Mouse (Mus musculus) MEL (cell line): ENCODE results near the gene Iqsec1. TPM values are rescaled to one million over a fixed set of nuclear protein-coding genes. Genes with fewer than 3 reads are reported as not detected.

Experiments
- DNase-seq: peaks from one replicate; pipeline ENCODE4 v3.0.0; 2011; ENCODE audit warnings: low read depth, low spot score
- H3K27ac ChIP-seq: 2 replicates; pipeline ENCODE4 v1.5.1; 2012; ENCODE audit warnings: low read depth, mild to moderate bottlenecking, control low read depth, low read length, moderate library complexity; ENCODE audit not compliant: control insufficient read depth
- H3K27me3 ChIP-seq, 2 experiments: fragments of 150-350 bp in 1 of 2; sonication (generic) in 1 of 2; 2 replicates each; pipeline ENCODE4 v1.6.1; 2012; ENCODE audit warnings: low read length in 2 of 2, mild to moderate bottlenecking in 2 of 2, improper control_type of control experiment in 1 of 2, moderate library complexity in 1 of 2; ENCODE audit not compliant: insufficient read depth in 2 of 2, control insufficient read depth in 1 of 2
- H3K36me3 ChIP-seq, 2 experiments: 2 replicates each; pipeline ENCODE4 v1.6.1; 2012 to 2014; ENCODE audit warnings: low read length in 2 of 2, improper control_type of control experiment in 1 of 2, inconsistent platforms in 1 of 2, mild to moderate bottlenecking in 1 of 2; ENCODE audit not compliant: insufficient read depth in 2 of 2, control insufficient read depth in 1 of 2
- H3K4me1 ChIP-seq, 2 experiments: fragments of 150-350 bp in 1 of 2; sonication (generic) in 1 of 2; 2 replicates each; pipeline ENCODE4 v1.6.1; 2012; ENCODE audit warnings: low read length in 2 of 2, improper control_type of control experiment in 1 of 2, mild to moderate bottlenecking in 1 of 2; ENCODE audit not compliant: insufficient read depth in 2 of 2, control insufficient read depth in 1 of 2
- H3K4me3 ChIP-seq, 2 experiments: fragments of 150-350 bp in 1 of 2; sonication (generic) in 1 of 2; 2 replicates each; pipeline ENCODE4 v1.5.1; 2012; ENCODE audit warnings: low read depth in 2 of 2, low read length in 2 of 2, mild to moderate bottlenecking in 2 of 2, moderate library complexity in 2 of 2, control low read depth in 1 of 2, improper control_type of control experiment in 1 of 2; ENCODE audit not compliant: control insufficient read depth in 1 of 2, insufficient read depth in 1 of 2
- H3K79me2 ChIP-seq: 2 replicates; pipeline ENCODE4 v1.6.1; 2012; ENCODE audit warnings: mild to moderate bottlenecking, low read length, moderate library complexity; ENCODE audit not compliant: control insufficient read depth, poor library complexity, insufficient read depth
- H3K9ac ChIP-seq: 2 replicates; pipeline ENCODE4 v1.6.1; 2012; ENCODE audit warnings: low read depth, mild to moderate bottlenecking, control low read depth, low read length, moderate library complexity; ENCODE audit not compliant: control insufficient read depth, poor library complexity, severe bottlenecking
- H3K9me3 ChIP-seq: fragments of 150-350 bp; sonication (generic); replicated peaks from 2 replicates; pipeline ENCODE4 v1.6.1; 2012; ENCODE audit warnings: mild to moderate bottlenecking, low read length, improper control_type of control experiment, moderate library complexity; ENCODE audit not compliant: insufficient read depth
- BHLHE40 ChIP-seq: IDR thresholded peaks from 2 replicates; pipeline ENCODE4 v1.6.1; 2012; ENCODE audit warnings: low read depth, mild to moderate bottlenecking, inconsistent platforms, low read length, improper control_type of control experiment, borderline replicate concordance
- CHD1 ChIP-seq: IDR thresholded peaks from 2 replicates; pipeline ENCODE4 v1.6.1; 2012; ENCODE audit warnings: low read depth, mild to moderate bottlenecking, inconsistent platforms, low read length, improper control_type of control experiment
- CHD2 ChIP-seq: IDR thresholded peaks from 2 replicates; pipeline ENCODE4 v1.6.1; 2011; ENCODE audit warnings: low read length, improper control_type of control experiment
- CTCF ChIP-seq, 3 experiments: IDR thresholded peaks in 2 of 3; conservative IDR thresholded peaks in 1 of 3; 2 replicates each; pipeline ENCODE4 v1.5.1; 2011 to 2012; ENCODE audit warnings: low read length in 3 of 3, low read depth in 2 of 3, mild to moderate bottlenecking in 2 of 3, improper control_type of control experiment in 1 of 3, inconsistent platforms in 1 of 3, mixed read lengths in 1 of 3, moderate library complexity in 1 of 3; ENCODE audit not compliant: control insufficient read depth in 1 of 3, insufficient read depth in 1 of 3, poor library complexity in 1 of 3, severe bottlenecking in 1 of 3
- E2F4 ChIP-seq: IDR thresholded peaks from 2 replicates; pipeline ENCODE4 v1.6.1; 2011; ENCODE audit warnings: low read depth, low read length, improper control_type of control experiment, borderline replicate concordance
- ELF1 ChIP-seq: IDR thresholded peaks from 2 replicates; pipeline ENCODE4 v1.6.1; 2014; ENCODE audit warnings: low read depth, mild to moderate bottlenecking, inconsistent platforms, low read length, improper control_type of control experiment, moderate library complexity
- GABPA ChIP-seq: IDR thresholded peaks from 2 replicates; pipeline ENCODE4 v1.6.1; 2012; ENCODE audit warnings: low read depth, mild to moderate bottlenecking, inconsistent platforms, low read length, improper control_type of control experiment, moderate library complexity
- GATA1 ChIP-seq: IDR thresholded peaks from 2 replicates; pipeline ENCODE4 v1.6.1; 2011; ENCODE audit warnings: low read depth, low read length, improper control_type of control experiment
- MAFK ChIP-seq: IDR thresholded peaks from 2 replicates; pipeline ENCODE4 v1.6.1; 2011; ENCODE audit warnings: low read depth, mild to moderate bottlenecking, low read length, improper control_type of control experiment, borderline replicate concordance
- MAX ChIP-seq: IDR thresholded peaks from 2 replicates; pipeline ENCODE4 v1.6.1; 2011; ENCODE audit warnings: low read length, improper control_type of control experiment
- MAZ ChIP-seq: IDR thresholded peaks from 2 replicates; pipeline ENCODE4 v1.6.1; 2012; ENCODE audit warnings: low read depth, mild to moderate bottlenecking, inconsistent platforms, low read length, improper control_type of control experiment
- MYB ChIP-seq: IDR thresholded peaks from 2 replicates; pipeline ENCODE4 v1.6.1; 2011; ENCODE audit warnings: mild to moderate bottlenecking, low read depth, low read length, improper control_type of control experiment
- MYC ChIP-seq: IDR thresholded peaks from 2 replicates; pipeline ENCODE4 v1.6.1; 2011; ENCODE audit warnings: low read depth, mild to moderate bottlenecking, low read length, improper control_type of control experiment, moderate library complexity
- NRF1 ChIP-seq: IDR thresholded peaks from 2 replicates; pipeline ENCODE4 v1.6.1; 2014; ENCODE audit warnings: low read depth, mild to moderate bottlenecking, inconsistent platforms, low read length, improper control_type of control experiment, moderate library complexity; ENCODE audit not compliant: poor library complexity, insufficient read depth, severe bottlenecking
- POLR2AphosphoS2 ChIP-seq: IDR thresholded peaks from 2 replicates; pipeline ENCODE4 v1.6.1; 2011; ENCODE audit warnings: low read length, improper control_type of control experiment
- POLR2AphosphoS5 ChIP-seq: IDR thresholded peaks from 2 replicates; pipeline ENCODE4 v1.6.1; 2012; ENCODE audit warnings: low read depth, borderline replicate concordance, mild to moderate bottlenecking, inconsistent platforms, low read length, moderate library complexity, mixed read lengths
- RAD21 ChIP-seq: IDR thresholded peaks from 2 replicates; pipeline ENCODE4 v1.6.1; 2011; ENCODE audit warnings: mild to moderate bottlenecking, low read depth, low read length, improper control_type of control experiment
- RCOR1 ChIP-seq: IDR thresholded peaks from 2 replicates; pipeline ENCODE4 v1.6.1; 2012; ENCODE audit warnings: low read depth, mild to moderate bottlenecking, inconsistent platforms, low read length, improper control_type of control experiment
- SIN3A ChIP-seq: IDR thresholded peaks from 2 replicates; pipeline ENCODE4 v1.6.1; 2012; ENCODE audit warnings: low read length, improper control_type of control experiment, inconsistent platforms
- SMC3 ChIP-seq: IDR thresholded peaks from 2 replicates; pipeline ENCODE4 v1.6.1; 2011; ENCODE audit warnings: low read depth, low read length, improper control_type of control experiment
- TAL1 ChIP-seq: IDR thresholded peaks from 2 replicates; pipeline ENCODE4 v1.6.1; 2012; ENCODE audit warnings: mild to moderate bottlenecking, inconsistent platforms, low read length, moderate library complexity, mixed read lengths
- TBP ChIP-seq: IDR thresholded peaks from 2 replicates; pipeline ENCODE4 v1.8.0; 2011; ENCODE audit warnings: low read depth, low read length, improper control_type of control experiment
- USF1 ChIP-seq: IDR thresholded peaks from 2 replicates; pipeline ENCODE4 v1.6.1; 2014; ENCODE audit warnings: low read depth, mild to moderate bottlenecking, inconsistent platforms, low read length, improper control_type of control experiment, moderate library complexity
- ZKSCAN1 ChIP-seq: IDR thresholded peaks from 2 replicates; pipeline ENCODE4 v1.6.1; 2012; ENCODE audit warnings: low read depth, mild to moderate bottlenecking, inconsistent platforms, low read length, improper control_type of control experiment, moderate library complexity
- ZMIZ1 ChIP-seq: IDR thresholded peaks from 2 replicates; pipeline ENCODE4 v1.6.1; 2012; ENCODE audit warnings: low read depth, mild to moderate bottlenecking, inconsistent platforms, low read length, improper control_type of control experiment, moderate library complexity
- ZNF384 ChIP-seq: IDR thresholded peaks from 2 replicates; pipeline ENCODE4 v1.6.1; 2012; ENCODE audit warnings: low read depth, mild to moderate bottlenecking, inconsistent platforms, low read length, improper control_type of control experiment
- polyA plus RNA-seq, 2 experiments: library from polyadenylated mRNA; stranded (reverse) in 1 of 2; unstranded in 1 of 2; fragments of >175 nt in 1 of 2; fragments of >200 nt in 1 of 2; gene quantifications; 2 replicates each; pipeline versions ENCODE4 v1.2.1 to v1.2.4; 2012; ENCODE audit warnings: low replicate concordance in 2 of 2, low read depth in 1 of 2; ENCODE audit not compliant: insufficient read length in 2 of 2, insufficient read depth in 1 of 2, missing spikeins in 1 of 2
- total RNA-seq: library from RNA; depleted of rRNA; stranded (reverse); fragments of 300-350 nt; gene quantifications from 2 replicates; pipeline ENCODE4 v1.2.3, GENCODE M21; 2012

Gene Iqsec1
- total and polyA plus RNA-seq, 3 experiments, result 14.8 to 73.4 (median 30.8) TPM

DNA sequence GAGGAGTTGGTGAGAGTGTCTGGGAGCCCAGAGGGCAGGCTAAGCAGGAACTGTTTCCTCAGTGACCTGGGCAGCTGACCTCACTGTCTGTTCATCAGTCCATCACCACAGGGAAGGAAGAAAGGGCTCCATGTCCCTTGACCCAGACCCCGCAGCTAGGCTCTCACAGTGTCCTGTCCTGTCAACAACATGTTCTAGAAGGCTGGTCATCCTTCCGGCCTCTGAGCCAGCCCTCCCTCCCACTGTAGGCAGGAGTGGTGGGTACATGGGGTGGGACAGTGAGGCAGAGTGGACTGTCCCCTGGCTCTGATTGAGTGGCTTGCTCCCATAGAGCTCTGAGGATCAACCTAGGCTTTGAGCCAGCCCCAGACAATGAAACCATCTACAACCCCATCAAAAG, 284.7 kb downstream of the Iqsec1 start:
- Histone ChIP-seq H3K79me2 (peaks cover 8% of the 10 kb centered on the region), H3K36me3 (peaks cover 0 to 16% of the 10 kb centered on the region in 2 experiments; a peak in 2 of 4 replicates), H3K9me3 (no peaks in the 10 kb centered on the region), H3K4me1 (peaks cover 12 to 39% of the 10 kb centered on the region in 2 experiments), H3K27ac (no peak overlapping the region), H3K9ac (no peak overlapping the region), H3K27me3 (no peaks in the 10 kb centered on the region), H3K4me3 (no peak overlapping the region)
- TF ChIP-seq MAZ, result no peak
- no peak for TF ChIP-seq TAL1
- TF ChIP-seq ELF1, result no peak
- no peak for TF ChIP-seq MAX
- no peak for TF ChIP-seq BHLHE40
- no peak for TF ChIP-seq MYB
- TF ChIP-seq POLR2AphosphoS5, result no peak
- no peak for TF ChIP-seq ZKSCAN1
- no peak for TF ChIP-seq CHD2
- no peak for TF ChIP-seq GABPA
- TF ChIP-seq ZMIZ1, result no peak
- no peak for TF ChIP-seq SMC3
- TF ChIP-seq ZNF384, result no peak
- no peak for DNase-seq

DNA sequence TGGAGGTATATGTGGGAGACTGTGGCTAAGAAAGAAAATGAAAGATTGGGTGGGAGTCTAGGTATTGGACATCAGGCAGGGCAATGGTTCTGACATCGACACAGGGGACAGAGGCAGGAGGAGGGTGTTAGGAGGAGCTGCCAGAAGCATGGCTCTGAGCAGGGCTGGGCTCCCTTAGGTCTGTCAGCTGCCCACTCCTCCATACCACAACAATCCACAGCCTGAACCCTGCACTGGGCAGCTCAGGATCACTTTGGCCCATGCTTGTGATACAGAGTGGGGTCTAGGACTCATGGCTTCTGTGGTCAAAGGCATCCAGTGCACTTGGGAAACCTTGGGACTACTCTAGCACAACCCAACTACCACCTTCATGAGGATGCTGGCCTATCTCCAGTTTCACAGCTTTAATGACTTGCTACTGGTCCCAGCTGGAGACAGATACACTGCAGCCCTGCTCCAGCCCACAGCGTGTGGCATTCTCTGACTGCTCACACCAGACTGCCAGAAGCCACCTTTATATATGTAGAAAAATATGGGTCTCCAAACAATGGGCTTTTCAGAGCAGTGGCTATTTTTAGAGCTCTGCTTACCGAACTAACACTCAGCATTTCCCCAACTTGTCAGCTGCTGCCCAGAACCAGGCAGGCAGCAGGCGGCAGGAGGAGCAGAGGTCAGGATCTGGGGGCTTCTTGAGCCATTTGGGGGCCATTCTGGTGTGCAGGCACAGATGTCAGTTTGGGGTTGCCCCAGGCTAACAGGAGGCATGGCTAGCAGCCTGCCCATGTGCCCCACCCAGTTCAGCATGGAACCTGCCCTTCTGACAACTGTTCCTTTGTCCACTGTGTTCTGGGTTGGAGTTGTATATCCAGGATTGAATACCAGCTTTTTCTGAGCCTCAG, 285.4 kb downstream of the Iqsec1 start:
- Histone ChIP-seq H3K9ac (no peak overlapping the region), H3K27ac (no peak overlapping the region), H3K9me3 (no peaks in the 10 kb centered on the region), H3K4me3 (no peak overlapping the region), H3K79me2 (peaks cover 4% of the 10 kb centered on the region), H3K4me1 (peaks cover 12 to 39% of the 10 kb centered on the region in 2 experiments), H3K36me3 (peaks cover 0 to 12% of the 10 kb centered on the region in 2 experiments; a peak in 2 of 4 replicates), H3K27me3 (no peaks in the 10 kb centered on the region)
- no peak for DNase-seq
- no peak for TF ChIP-seq ELF1
- TF ChIP-seq TBP, result no peak
- TF ChIP-seq E2F4, result no peak
- no peak for TF ChIP-seq GATA1
- no peak for TF ChIP-seq POLR2AphosphoS2
- no peak for TF ChIP-seq MAFK
- no peak for TF ChIP-seq RCOR1
- TF ChIP-seq SIN3A, result no peak
- TF ChIP-seq ZKSCAN1, result no peak
- no peak for TF ChIP-seq RAD21
- TF ChIP-seq BHLHE40, result no peak
- TF ChIP-seq USF1, result no peak
- no peak for TF ChIP-seq MYC
- TF ChIP-seq CTCF (IDR thresholded peaks at IDR 0.05 in 2 of 3, conservative IDR thresholded peaks at IDR 0.05 in 1 of 3; ENCODE audit: control insufficient read depth in 1 of 3, insufficient read depth in 1 of 3, low read depth in 2 of 3, low read length in 3 of 3, poor library complexity in 1 of 3, severe bottlenecking in 1 of 3), result no peak
- TF ChIP-seq CHD1, result no peak
- no peak for TF ChIP-seq TAL1
- no peak for TF ChIP-seq POLR2AphosphoS5
- no peak for TF ChIP-seq NRF1
